Mouse (Mus musculus): ENCODE measurements at regions not wholly inside any gene's neighbourhood (a gene's known extent, or its start where the extent isn't known, plus 50 kb on each side); places are given as distances from the start of the nearest gene placed in this dataset.

DNA sequence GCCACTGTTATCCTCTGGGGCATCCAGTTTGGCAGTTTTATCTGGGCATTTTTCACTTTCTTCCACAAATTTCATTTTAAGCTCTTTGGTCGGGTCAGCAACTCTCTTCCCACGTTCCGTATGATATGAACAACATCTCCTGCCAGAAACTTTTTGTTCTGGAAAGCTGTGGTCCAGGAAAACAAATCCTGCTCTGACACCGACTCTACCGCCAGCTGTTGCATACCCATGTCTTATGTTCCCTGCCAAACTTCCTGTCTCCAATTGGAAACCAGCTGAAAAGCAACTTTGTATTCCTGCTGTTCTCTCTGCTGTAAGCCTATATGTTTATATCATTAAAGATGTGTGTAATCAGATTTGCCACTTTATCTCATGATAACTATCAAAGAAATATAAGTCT is 551.6 kb upstream of the Kirrel3 start:
- DNase-seq (ENCODE audit: low spot score): no peak

- DNase-seq (ENCODE audit: low spot score): no peak
Measured at GRCm38 (mm10) chr9:33954319-33954718, 531.4 kb upstream of the Kirrel3 start.

Measured in layer of hippocampus, adult 9-10 months (tissue).